Mouse (Mus musculus): ENCODE measurements at regions not wholly inside any gene's neighbourhood (a gene's known extent, or its start where the extent isn't known, plus 50 kb on each side); places are given as distances from the start of the nearest gene placed in this dataset.
"Not testable (repeated sequence)": the region's sequence is repeated elsewhere in the genome, so short reads cannot be mapped to it uniquely, and the experiment has no call there.

GRCm38 (mm10) chr14:33691690-33692089 is 102.7 kb downstream of the Ptpn20 start:
- H3K4me2 ChIP-seq, result no peak overlapping the region
- ATAC-seq, result no peak
- no peaks in the 10 kb centered on the region for H3K4me1 ChIP-seq

GRCm38 (mm10) chr14:33694224-33694623 is 105.2 kb downstream of the Ptpn20 start:
- Histone ChIP-seq H3K4me3 (no peak overlapping the region), H3K36me3 (no peaks in the 10 kb centered on the region), H3K27me3 (replicated peaks) (no peaks in the 10 kb centered on the region), H3K4me2 (no peak overlapping the region), H3K4me1 (no peaks in the 10 kb centered on the region), H3K9ac (no peak overlapping the region), H3K27ac (no peak overlapping the region), H3K9me3 (replicated peaks) (no peaks in the 10 kb centered on the region)
- no peak for ATAC-seq
- WGBS (ENCODE audit: insufficient replicate concordance), result 53% methylated on average over 2 of the region's 2 CpGs

More at GRCm38 (mm10) chr14:33691690-33692089, 102.7 kb downstream of the Ptpn20 start:
- Histone ChIP-seq H3K9ac (no peak overlapping the region), H3K27me3 (replicated peaks) (no peaks in the 10 kb centered on the region), H3K9me3 (replicated peaks) (no peaks in the 10 kb centered on the region), H3K36me3 (no peaks in the 10 kb centered on the region), H3K27ac (no peak overlapping the region), H3K4me3 (no peak overlapping the region)
- 42% methylated on average over 2 of the region's 2 CpGs for WGBS (ENCODE audit: insufficient replicate concordance)

- ATAC-seq, result no peak
- H3K27me3 ChIP-seq (replicated peaks), result no peaks in the 10 kb centered on the region
- H3K4me3 ChIP-seq, result no peak overlapping the region
- H3K4me2 ChIP-seq, result no peak overlapping the region
- no peaks in the 10 kb centered on the region for H3K4me1 ChIP-seq
- H3K9me3 ChIP-seq (replicated peaks), result no peaks in the 10 kb centered on the region
- no peak overlapping the region for H3K27ac ChIP-seq
- H3K36me3 ChIP-seq, result no peaks in the 10 kb centered on the region
- H3K9ac ChIP-seq, result no peak overlapping the region
- WGBS (ENCODE audit: insufficient replicate concordance), result 16% methylated on average over 8 of the region's 8 CpGs
Observed at GRCm38 (mm10) chr14:33695362-33695982, 106.5 kb downstream of the Ptpn20 start.

- Histone ChIP-seq H3K9ac (no peak overlapping the region), H3K27ac (no peak overlapping the region), H3K36me3 (no peaks in the 10 kb centered on the region), H3K4me3 (no peak overlapping the region), H3K4me2 (no peak overlapping the region), H3K9me3 (replicated peaks) (no peaks in the 10 kb centered on the region), H3K4me1 (no peaks in the 10 kb centered on the region), H3K27me3 (replicated peaks) (no peaks in the 10 kb centered on the region)
- whole genome bisulfite sequencing (ENCODE audit: insufficient replicate concordance), result 57% methylated on average over 3 of the region's 3 CpGs
- ATAC-seq, result no peak
Observed at GRCm38 (mm10) chr14:33696817-33697216, 107.8 kb downstream of the Ptpn20 start.

GRCm38 (mm10) chr14:33699777-33700438 is 110.9 kb downstream of the Ptpn20 start:
- no peak for ATAC-seq
- Histone ChIP-seq H3K4me1 (no peaks in the 10 kb centered on the region), H3K27me3 (replicated peaks) (no peaks in the 10 kb centered on the region), H3K27ac (no peak overlapping the region), H3K4me2 (no peak overlapping the region), H3K36me3 (no peaks in the 10 kb centered on the region), H3K4me3 (no peak overlapping the region), H3K9ac (no peak overlapping the region), H3K9me3 (replicated peaks) (no peaks in the 10 kb centered on the region)
- 64% methylated on average over 13 of the region's 13 CpGs for WGBS (ENCODE audit: insufficient replicate concordance)

GRCm38 (mm10) chr14:33707661-33708297 is 118.8 kb downstream of the Ptpn20 start:
- Histone ChIP-seq H3K4me1 (no peaks in the 10 kb centered on the region), H3K9me3 (replicated peaks) (no peaks in the 10 kb centered on the region), H3K27me3 (replicated peaks) (no peaks in the 10 kb centered on the region), H3K4me3 (no peak overlapping the region), H3K27ac (no peak overlapping the region), H3K36me3 (no peaks in the 10 kb centered on the region), H3K9ac (no peak overlapping the region), H3K4me2 (no peak overlapping the region)
- WGBS (ENCODE audit: insufficient replicate concordance), result 48% methylated on average over 6 of the region's 6 CpGs
- no peak for ATAC-seq

- WGBS (ENCODE audit: insufficient replicate concordance), result 67% methylated on average over 4 of the region's 4 CpGs
- no peaks in the 10 kb centered on the region for H3K36me3 ChIP-seq
- H3K27ac ChIP-seq, result no peak overlapping the region
- no peak overlapping the region for H3K9ac ChIP-seq
- H3K27me3 ChIP-seq (replicated peaks), result no peaks in the 10 kb centered on the region
- no peaks in the 10 kb centered on the region for H3K4me1 ChIP-seq
- no peak overlapping the region for H3K4me2 ChIP-seq
- no peak for ATAC-seq
- no peaks in the 10 kb centered on the region for H3K9me3 ChIP-seq (replicated peaks)
- no peak overlapping the region for H3K4me3 ChIP-seq
Observed at GRCm38 (mm10) chr14:33708298-33708665, 119.3 kb downstream of the Ptpn20 start.

GRCm38 (mm10) chr14:33712458-33712857 is 123.5 kb downstream of the Ptpn20 start:
- H3K27me3 ChIP-seq (replicated peaks), result no peaks in the 10 kb centered on the region
- no peaks in the 10 kb centered on the region for H3K9me3 ChIP-seq (replicated peaks)
- H3K27ac ChIP-seq, result no peak overlapping the region
- H3K4me2 ChIP-seq, result no peak overlapping the region
- no peak for ATAC-seq
- H3K36me3 ChIP-seq, result no peaks in the 10 kb centered on the region
- no peaks in the 10 kb centered on the region for H3K4me1 ChIP-seq
- 72% methylated on average over 1 of the region's 1 CpGs for WGBS (ENCODE audit: insufficient replicate concordance)
- H3K4me3 ChIP-seq, result no peak overlapping the region
- no peak overlapping the region for H3K9ac ChIP-seq

- no peak overlapping the region for H3K9ac ChIP-seq
- H3K27me3 ChIP-seq (replicated peaks), result no peaks in the 10 kb centered on the region
- H3K27ac ChIP-seq, result no peak overlapping the region
- no peak overlapping the region for H3K4me3 ChIP-seq
- H3K4me2 ChIP-seq, result no peak overlapping the region
- ATAC-seq, result no peak
- WGBS (ENCODE audit: insufficient replicate concordance), result 57% methylated on average over 6 of the region's 6 CpGs
- no peaks in the 10 kb centered on the region for H3K36me3 ChIP-seq
- H3K9me3 ChIP-seq (replicated peaks), result no peaks in the 10 kb centered on the region
- no peaks in the 10 kb centered on the region for H3K4me1 ChIP-seq
Observed at GRCm38 (mm10) chr14:33719651-33720050, 130.6 kb downstream of the Ptpn20 start.

GRCm38 (mm10) chr14:33722379-33723145 is 133.6 kb downstream of the Ptpn20 start:
- not testable (repeated sequence) for H3K27ac ChIP-seq; H3K27me3 ChIP-seq (replicated peaks); H3K4me2 ChIP-seq; H3K36me3 ChIP-seq; H3K9ac ChIP-seq; H3K4me3 ChIP-seq; H3K4me1 ChIP-seq; ATAC-seq; H3K9me3 ChIP-seq (replicated peaks)
- 63% methylated on average over 5 of the region's 5 CpGs for WGBS (ENCODE audit: insufficient replicate concordance)

- no peaks in the 10 kb centered on the region for H3K27me3 ChIP-seq (replicated peaks)
- no peak overlapping the region for H3K27ac ChIP-seq
- H3K36me3 ChIP-seq, result no peaks in the 10 kb centered on the region
- no peak overlapping the region for H3K9ac ChIP-seq
- WGBS (ENCODE audit: insufficient replicate concordance), result 63% methylated on average over 10 of the region's 10 CpGs
- no peak overlapping the region for H3K4me2 ChIP-seq
- ATAC-seq, result no peak
- H3K4me1 ChIP-seq, result no peaks in the 10 kb centered on the region
- H3K4me3 ChIP-seq, result no peak overlapping the region
- H3K9me3 ChIP-seq (replicated peaks), result no peaks in the 10 kb centered on the region
Observed at GRCm38 (mm10) chr14:33726500-33726899, 137.5 kb downstream of the Ptpn20 start.

Data from liver, embryonic 12.5 days (tissue).